Mouse (Mus musculus) ES-Bruce4 (cell line): ENCODE data around the gene Olfr628.

ENCODE experiments used
- EP300 ChIP-seq: IDR thresholded peaks from 2 replicates; pipeline ENCODE4 v1.6.1; 2011; ENCODE audit warnings: low read depth, low read length; ENCODE audit not compliant: insufficient read depth
- POLR2A ChIP-seq: IDR thresholded peaks from one replicate; pipeline ENCODE4 v1.8.1; 2011; ENCODE audit warnings: low read length; ENCODE audit not compliant: insufficient read depth

DNA sequence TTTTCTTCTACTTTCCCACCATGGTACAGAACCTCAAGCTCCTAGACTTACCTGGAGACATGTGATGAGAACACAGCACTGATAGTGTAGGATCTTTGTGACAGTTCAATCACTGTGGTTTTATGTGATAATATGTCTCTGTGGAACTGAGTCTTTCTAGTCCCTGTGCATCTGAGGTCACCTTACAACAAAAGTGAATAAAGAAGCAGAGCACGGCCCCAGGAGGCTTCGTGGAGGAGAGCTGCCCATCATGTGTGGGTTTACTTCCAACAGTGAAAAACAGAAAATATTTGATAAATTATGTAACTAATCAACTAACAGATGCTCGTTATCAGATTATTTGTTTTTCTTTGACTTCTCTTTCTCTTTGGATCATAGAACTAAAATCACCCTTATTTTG lies 49.4 kb downstream of the Olfr628 start, which contains the start of gene Olfr68:
- no peak for TF ChIP-seq POLR2A
- TF ChIP-seq EP300 = no peak
